Mouse (Mus musculus): ENCODE data around the gene Dnlz.
A peak's percentile ranks its signal among the peaks of the same experiment; 100 is the strongest.
"Not testable (repeated sequence)": the region's sequence is repeated elsewhere in the genome, so short reads cannot be mapped to it uniquely, and the experiment has no call there.

Dnlz gene

GRCm38 (mm10) chr2:26351358-26352290, at the start of gene Dnlz:
Dnlz (minus strand) TSS chr2:26352110.
- DNase-seq (ENCODE audit: extremely low spot score, low spot score) = peak; percentile 91

- DNase-seq (ENCODE audit: extremely low spot score, low spot score) = no peak
Measured at GRCm38 (mm10) chr2:26401023-26401422, 49.1 kb upstream of the Dnlz start.

GRCm38 (mm10) chr2:26400296-26400695, 48.4 kb upstream of the Dnlz start:
- no peak for DNase-seq (ENCODE audit: extremely low spot score, low spot score)

DNA sequence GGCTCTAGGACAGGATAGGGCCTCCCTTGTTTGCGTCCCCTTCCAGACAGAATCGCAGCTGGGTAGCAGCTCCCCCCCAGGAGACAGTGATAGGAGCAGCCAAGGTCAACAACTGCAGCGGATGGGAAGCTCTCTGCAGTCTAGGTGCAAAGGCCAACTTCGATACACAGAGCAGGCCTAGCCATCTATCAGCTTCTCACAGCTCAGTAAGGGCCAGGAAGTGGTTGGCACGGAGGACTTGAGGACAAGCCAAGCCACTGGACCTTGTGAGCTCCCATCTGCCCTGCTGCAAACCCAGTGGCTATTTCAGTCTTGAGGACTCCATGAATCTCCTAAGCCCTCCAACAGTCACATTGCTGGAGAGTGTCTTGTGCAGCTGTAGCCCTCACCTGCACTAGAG, 47.7 kb upstream of the Dnlz start:
- no peak for DNase-seq (ENCODE audit: extremely low spot score, low spot score)

GRCm38 (mm10) chr2:26398978-26399377, 47.1 kb upstream of the Dnlz start:
- DNase-seq (ENCODE audit: extremely low spot score, low spot score) = no peak

- no peak for DNase-seq (ENCODE audit: extremely low spot score, low spot score)
Measured at GRCm38 (mm10) chr2:26391617-26392016, 39.7 kb upstream of the Dnlz start.

GRCm38 (mm10) chr2:26390954-26391353, 39.0 kb upstream of the Dnlz start:
- no peak for DNase-seq (ENCODE audit: extremely low spot score, low spot score)

DNA sequence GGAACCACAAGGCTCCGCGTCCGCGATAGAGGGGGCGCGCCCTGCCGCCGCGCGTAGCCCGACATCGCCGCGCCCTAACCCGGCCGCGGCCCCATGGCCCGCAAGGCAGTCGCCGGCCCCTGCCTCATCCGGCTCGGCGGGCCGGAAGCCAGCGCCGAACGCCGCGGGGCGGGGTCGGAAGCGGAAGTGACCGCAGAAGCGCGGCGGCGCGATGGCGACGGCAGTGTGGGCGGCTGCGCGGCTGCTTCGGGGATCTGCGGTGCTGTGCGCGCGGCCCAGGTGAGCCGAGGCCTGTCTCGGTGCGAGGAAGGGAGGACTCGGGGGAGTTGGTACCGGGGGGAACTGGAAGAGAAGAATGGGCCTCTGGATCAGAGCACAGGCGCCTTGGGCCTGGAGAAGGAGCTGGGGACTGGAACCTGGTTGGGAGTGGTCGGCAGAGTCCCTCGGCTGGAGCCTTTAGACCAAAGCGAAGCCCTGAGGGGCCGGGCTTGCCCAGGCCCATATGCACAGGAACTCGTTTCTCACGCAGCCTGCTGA, 37.3 kb upstream of the Dnlz start, which contains the start of the genes Entr1 and Pmpca:
TSS of gene Entr1 (minus strand) at position 163 of the 537 bp plus-strand sequence.
TSS of gene Pmpca (plus strand) at position 186 of the 537 bp plus-strand sequence.
- peak; percentile 86 for DNase-seq (ENCODE audit: extremely low spot score, low spot score)

- peak; percentile 65 for DNase-seq (ENCODE audit: extremely low spot score, low spot score)
Measured at GRCm38 (mm10) chr2:26388682-26389153, 36.8 kb upstream of the Dnlz start.

GRCm38 (mm10) chr2:26387713-26388112, 35.8 kb upstream of the Dnlz start:
- no peak for DNase-seq (ENCODE audit: extremely low spot score, low spot score)

DNA sequence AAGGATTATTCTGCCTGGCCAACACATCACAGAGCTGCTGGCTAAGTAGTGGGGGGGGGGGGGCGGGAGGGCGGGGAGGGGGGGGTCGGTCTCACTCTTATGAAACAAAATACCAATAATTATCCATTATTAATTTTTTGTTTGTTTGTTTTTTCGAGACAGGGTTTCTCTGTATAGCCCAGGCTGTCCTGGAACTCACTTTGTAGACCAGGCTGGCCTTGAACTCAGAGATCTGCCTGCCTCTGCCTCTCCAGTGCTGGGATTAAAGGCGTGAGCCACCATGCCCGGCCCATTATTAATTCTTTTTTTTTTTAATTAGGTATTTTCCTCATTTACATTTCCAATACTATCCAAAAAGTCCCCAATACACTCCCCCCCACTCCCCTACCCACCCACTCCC, 29.0 kb upstream of the Dnlz start:
- not testable (repeated sequence) for DNase-seq (ENCODE audit: extremely low spot score, low spot score)

DNA sequence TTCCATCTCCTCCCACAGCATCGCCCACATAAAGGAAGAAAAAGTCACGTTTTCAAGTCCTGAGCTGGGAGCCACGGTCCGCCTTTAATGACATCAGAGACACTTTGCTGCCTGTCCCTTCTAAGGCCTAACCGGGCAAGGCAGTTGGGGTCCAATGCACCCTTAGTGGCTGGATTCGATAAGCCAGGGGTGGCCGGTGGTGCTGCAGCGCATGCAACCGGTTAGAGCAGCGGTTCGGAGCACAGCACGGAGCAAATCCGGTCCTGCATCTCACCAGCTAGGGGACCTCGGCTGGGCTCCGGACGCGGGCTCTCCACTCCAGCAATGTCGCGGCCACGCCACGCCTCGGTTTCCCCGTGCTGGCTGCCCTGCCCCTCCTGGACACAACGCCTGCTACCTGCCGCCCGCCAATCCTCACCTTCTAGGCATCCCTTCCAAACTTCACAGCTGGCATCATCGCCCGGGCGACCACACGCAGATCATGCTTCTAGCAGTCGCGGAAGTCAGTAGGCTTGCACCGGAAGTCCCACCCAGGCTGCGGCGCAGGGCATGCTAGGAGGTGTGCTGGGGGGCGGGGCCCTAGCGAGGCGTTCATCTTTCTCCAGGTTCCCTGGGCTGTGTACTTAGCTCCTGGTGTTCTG, 28.3 kb upstream of the Dnlz start, which contains the start of gene Snapc4:
TSS of gene Snapc4 (minus strand) at position 523 of the 641 bp plus-strand sequence.
- DNase-seq (ENCODE audit: extremely low spot score, low spot score) = peak; percentile 86

- no peak for DNase-seq (ENCODE audit: extremely low spot score, low spot score)
Measured at GRCm38 (mm10) chr2:26372396-26372795, 20.5 kb upstream of the Dnlz start.

DNA sequence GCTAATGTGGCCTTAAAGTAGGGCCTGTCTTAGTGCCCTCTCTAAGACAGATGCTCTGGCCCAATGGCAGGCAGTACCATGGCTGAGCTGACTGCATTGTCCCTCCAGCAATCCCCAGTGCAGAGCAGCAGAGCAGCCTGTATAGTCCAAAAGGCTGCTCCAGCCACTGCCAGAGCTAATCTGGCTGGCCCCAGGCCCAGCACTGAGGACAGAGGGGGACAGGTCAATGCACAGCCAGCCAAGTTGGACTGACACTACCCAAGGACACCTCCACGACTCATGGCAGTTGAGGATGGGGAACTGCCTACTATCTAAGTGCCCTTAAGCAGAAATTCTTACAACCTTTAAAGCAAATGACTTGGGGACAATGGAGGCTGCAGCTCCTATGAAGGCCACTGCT, 16.7 kb upstream of the Dnlz start:
- no peak for DNase-seq (ENCODE audit: extremely low spot score, low spot score)

DNA sequence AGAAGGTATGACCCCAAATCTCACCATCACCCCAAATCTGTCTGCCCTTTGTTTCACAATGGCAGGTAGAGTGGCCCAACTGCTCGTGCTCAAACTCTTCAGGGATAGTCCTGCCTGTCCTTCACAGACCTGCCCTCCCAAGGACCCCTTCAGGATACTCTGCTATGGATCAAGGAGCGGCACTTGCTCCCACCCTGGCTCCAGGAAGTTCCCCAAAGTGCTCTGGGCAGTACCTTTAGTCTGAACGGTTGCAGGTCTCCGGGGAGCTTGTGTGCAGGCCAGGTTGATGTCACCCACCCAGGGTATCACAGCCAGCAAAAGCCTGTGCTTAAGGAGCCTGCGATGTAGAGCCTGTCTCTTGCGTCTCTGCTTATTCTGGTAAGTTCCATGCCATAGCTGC, 16.0 kb upstream of the Dnlz start:
- DNase-seq (ENCODE audit: extremely low spot score, low spot score) = no peak

- no peak for DNase-seq (ENCODE audit: extremely low spot score, low spot score)
Measured at GRCm38 (mm10) chr2:26364738-26365465, 13.0 kb upstream of the Dnlz start.

DNA sequence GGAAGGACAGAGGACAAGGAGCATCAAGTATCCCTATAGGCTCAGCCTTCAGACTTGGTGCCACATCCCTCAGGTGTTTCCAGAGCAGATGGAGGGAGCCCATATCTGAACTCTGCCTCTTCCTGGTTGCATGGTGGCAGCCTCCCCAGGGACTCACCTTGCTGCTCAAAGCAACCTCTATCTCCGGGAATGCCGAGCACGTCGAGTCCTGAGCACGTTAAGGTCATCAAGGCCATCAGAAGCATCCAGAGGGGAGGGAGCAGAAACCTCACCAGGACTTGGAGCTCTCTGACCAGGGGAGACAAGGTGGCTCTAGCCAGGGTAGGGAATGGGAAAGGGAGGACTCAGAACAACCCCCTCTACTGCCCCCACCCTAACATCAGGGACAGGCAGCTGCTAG, 11.6 kb upstream of the Dnlz start:
- no peak for DNase-seq (ENCODE audit: extremely low spot score, low spot score)

- no peak for DNase-seq (ENCODE audit: extremely low spot score, low spot score)
Measured at GRCm38 (mm10) chr2:26362991-26363390, 11.1 kb upstream of the Dnlz start.

GRCm38 (mm10) chr2:26360772-26361171, 8.9 kb upstream of the Dnlz start, which contains the start of gene Card9:
Card9 (minus strand) TSS chr2:26360918.
- DNase-seq (ENCODE audit: extremely low spot score, low spot score) = no peak

DNA sequence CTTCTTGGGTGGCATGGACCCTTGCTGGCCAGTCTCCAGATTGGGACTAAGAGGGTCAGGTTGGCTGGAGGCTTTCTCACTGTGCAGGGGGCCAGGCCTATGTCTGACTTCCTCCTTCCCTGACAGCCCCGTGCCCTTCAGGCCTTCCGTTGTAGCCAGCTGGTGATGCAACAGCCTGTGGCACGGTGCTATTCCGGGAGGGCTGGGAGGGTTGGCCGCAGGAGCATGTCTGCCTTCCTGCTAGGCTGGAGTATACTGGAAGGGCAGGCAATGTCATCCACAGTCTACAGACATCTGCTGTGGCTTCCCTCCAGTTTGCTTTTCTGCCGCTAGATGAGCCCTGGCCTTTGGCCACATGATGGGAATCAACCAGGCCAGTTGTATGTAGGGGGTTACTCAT, 8.1 kb upstream of the Dnlz start:
- no peak for DNase-seq (ENCODE audit: extremely low spot score, low spot score)

DNA sequence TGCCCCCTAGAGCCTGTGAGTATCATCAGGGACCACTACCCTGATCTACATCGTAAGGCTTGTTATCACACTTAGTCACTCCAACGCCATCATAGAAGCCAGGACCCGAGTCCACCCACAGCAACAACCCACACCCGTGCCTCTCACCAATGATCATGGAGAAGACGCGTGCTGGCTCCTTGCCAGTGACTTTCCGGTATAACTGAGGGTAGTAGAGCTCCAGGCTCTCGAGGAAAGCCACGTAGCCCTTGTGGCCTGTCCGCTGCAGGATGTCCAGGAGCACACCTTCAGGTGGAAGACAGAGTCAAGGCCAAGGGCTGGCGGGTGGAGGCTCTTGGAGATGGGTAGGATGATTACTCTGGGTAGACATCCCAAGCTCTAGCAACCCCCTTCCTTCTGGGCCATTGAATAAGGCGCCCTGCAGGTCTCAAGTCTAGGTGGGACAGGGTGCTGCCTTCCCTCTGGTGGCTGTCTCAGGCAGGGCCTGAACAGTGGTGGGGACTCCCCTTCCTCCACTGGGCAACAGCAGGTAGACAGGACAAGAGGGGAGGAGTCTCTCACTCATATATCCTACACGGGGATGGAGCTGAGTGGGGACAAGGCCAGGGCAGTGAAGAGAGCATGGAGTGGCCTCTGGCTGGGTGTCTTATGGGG, 6.9 kb upstream of the Dnlz start:
- no peak for DNase-seq (ENCODE audit: extremely low spot score, low spot score)

Measured in neural tube, embryonic 10.5 days (tissue).